Mouse (Mus musculus): Measurements from ENCODE around the gene Cfap77.

DNA sequence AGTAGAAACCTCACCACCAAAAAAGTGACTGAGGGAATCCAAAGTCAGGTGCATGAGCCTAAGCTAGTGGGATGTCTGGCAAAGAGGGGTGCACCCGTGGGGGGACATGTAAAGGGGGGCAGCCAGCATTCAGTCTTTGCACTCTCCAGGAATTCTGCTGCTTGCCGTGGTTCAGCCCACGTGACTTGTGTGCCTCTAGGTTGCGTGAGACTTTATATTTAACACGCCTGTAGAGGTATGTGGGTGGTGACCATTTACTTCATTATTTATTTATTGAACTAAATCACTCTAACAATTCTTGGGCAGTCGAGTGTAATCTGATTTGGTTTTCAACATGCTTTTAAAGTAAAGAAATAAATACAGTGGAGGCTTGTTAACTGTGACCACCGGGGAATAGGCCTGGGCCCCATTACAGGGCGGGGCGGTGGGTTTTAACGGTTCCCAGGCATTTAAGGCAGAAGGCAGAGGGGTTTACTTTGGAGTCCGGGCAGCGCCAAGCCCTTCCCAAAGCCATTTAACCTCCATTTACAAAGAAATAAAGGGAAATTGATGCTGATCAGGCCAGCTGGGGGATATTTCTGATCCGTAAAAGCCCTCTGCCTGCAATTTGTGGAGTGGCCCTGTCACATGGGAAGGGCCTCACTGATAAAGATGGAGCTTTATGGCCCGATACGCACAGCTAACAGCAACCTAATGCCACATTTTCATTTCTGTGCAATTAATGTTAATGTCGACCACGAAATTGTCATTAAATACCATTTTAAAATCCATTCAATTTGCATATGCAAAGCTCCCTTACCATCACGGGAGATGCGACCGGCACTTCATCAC, 74.6 kb downstream of the Cfap77 start:
- TF ChIP-seq GATA1 (IDR thresholded peaks at IDR 0.05; ENCODE audit: borderline replicate concordance, low read length) (no peak), FLI1 (IDR thresholded peaks at IDR 0.05; ENCODE audit: low read length) (no peak)

All from megakaryocyte, embryonic 14.5 days (primary cell).